Mouse (Mus musculus) stomach, postnatal 0 days (tissue): ENCODE data around the gene Slc1a1.

Experiments used
- CTCF ChIP-seq: IDR thresholded peaks from 2 replicates; pipeline ENCODE4 v1.5.1; 2016; ENCODE audit warnings: antibody characterized with exemption, low read depth, mild to moderate bottlenecking, moderate library complexity
- EP300 ChIP-seq: optimal IDR thresholded peaks from 2 replicates; pipeline ENCODE3; 2016; ENCODE audit warnings: antibody characterized with exemption

DNA sequence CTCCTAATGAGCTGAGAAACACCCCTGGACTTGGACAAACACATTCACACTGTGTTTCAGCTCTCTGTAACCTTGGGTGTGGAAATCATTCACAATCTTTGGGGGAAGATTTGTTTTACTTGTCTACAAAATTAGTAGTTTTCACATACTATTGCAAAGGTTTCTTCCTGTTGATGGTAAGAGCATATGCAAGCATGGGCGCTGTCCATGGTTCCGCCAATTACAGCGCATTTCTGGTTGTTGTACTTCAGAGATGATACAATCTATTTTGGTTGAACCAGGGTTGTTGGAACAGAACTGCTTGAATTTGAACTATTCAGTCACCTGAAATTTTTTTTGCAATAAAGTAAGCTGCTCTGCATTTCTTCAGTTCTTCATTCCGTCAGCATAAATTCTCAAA, 16.6 kb upstream of the Slc1a1 start:
- no peak for TF ChIP-seq EP300
- TF ChIP-seq CTCF = no peak
